Mouse (Mus musculus) liver, postnatal 0 days (tissue): ENCODE measurements around the gene Pnpo. TPM values are rescaled to one million over a fixed set of nuclear protein-coding genes. Genes with fewer than 3 reads are reported as not detected.

Experiments used
- ATAC-seq: fragments of 200-750 bp; cut with Nextera tagmentation; 2 replicates; pipeline ENCODE4 v1.8.0; 2017; ENCODE audit warnings: mild to moderate bottlenecking, moderate library complexity
- DNase-seq: peaks from one replicate; pipeline ENCODE4 v3.0.0-alpha.2; 2016
- H3K27ac ChIP-seq: fragments of 300-500 bp; sonication (generic); 2 replicates; pipeline ENCODE4 v1.5.1; 2014; ENCODE audit warnings: antibody characterized with exemption, moderate library complexity, mild to moderate bottlenecking, low read depth
- H3K27me3 ChIP-seq: fragments of 300-500 bp; sonication (generic); 2 replicates; pipeline ENCODE4 v1.6.1; 2014; ENCODE audit warnings: low read length, control low read depth, mixed read lengths; ENCODE audit not compliant: insufficient read depth
- H3K36me3 ChIP-seq: fragments of 300-500 bp; sonication (generic); replicated peaks from 2 replicates; pipeline ENCODE4 v1.6.1; 2014; ENCODE audit warnings: mild to moderate bottlenecking, control low read depth, low read length, moderate library complexity, mixed read lengths; ENCODE audit not compliant: insufficient read depth
- H3K4me1 ChIP-seq: fragments of 300-500 bp; sonication (generic); 2 replicates; pipeline ENCODE4 v1.6.1; 2014; ENCODE audit warnings: antibody characterized with exemption, mild to moderate bottlenecking, control low read depth; ENCODE audit not compliant: insufficient read depth
- H3K4me2 ChIP-seq: fragments of 300-500 bp; sonication (generic); 2 replicates; pipeline ENCODE4 v1.6.1; 2014; ENCODE audit warnings: low read depth, mild to moderate bottlenecking, low read length, moderate library complexity, mixed read lengths
- H3K4me3 ChIP-seq: fragments of 300-500 bp; sonication (generic); 2 replicates; pipeline ENCODE4 v1.5.1; 2014; ENCODE audit warnings: low read depth, low read length
- H3K9ac ChIP-seq: fragments of 300-500 bp; sonication (generic); replicated peaks from 2 replicates; pipeline ENCODE4 v1.6.1; 2014; ENCODE audit warnings: mild to moderate bottlenecking, moderate library complexity
- H3K9me3 ChIP-seq: fragments of 300-500 bp; sonication (generic); 2 replicates; pipeline ENCODE4 v1.6.1; 2016; ENCODE audit warnings: mild to moderate bottlenecking, control low read depth, low read length, mixed read lengths
- CTCF ChIP-seq: sonication (generic); IDR thresholded peaks from 2 replicates; pipeline ENCODE4 v1.5.1; 2016; ENCODE audit warnings: antibody characterized with exemption, low read depth
- EP300 ChIP-seq: IDR thresholded peaks from 2 replicates; pipeline ENCODE4 v1.6.1; 2016; ENCODE audit warnings: antibody characterized with exemption, low read depth, mild to moderate bottlenecking
- WGBS: fragments of 180-500 bp; shearing (Covaris S2); extraction: QIAGEN DNeasy Blood & Tissue Kit; methylation state at CpG from one replicate; pipeline ENCODE4 v1.1.7; 2014; ENCODE audit not compliant: insufficient replicate concordance; 5-methylcytosine and 5-hydroxymethylcytosine counted together
- polyA plus RNA-seq: library from polyadenylated mRNA; unstranded; fragments of >200 nt; fragmentation: Nextera tagmentation; extraction: Ambion mirVana; gene quantifications from 2 replicates; pipeline ENCODE4 v1.2.1, GENCODE M21; 2015

The Pnpo gene
- polyA plus RNA-seq, 1 experiment from 2014 or later = 273 TPM

DNA sequence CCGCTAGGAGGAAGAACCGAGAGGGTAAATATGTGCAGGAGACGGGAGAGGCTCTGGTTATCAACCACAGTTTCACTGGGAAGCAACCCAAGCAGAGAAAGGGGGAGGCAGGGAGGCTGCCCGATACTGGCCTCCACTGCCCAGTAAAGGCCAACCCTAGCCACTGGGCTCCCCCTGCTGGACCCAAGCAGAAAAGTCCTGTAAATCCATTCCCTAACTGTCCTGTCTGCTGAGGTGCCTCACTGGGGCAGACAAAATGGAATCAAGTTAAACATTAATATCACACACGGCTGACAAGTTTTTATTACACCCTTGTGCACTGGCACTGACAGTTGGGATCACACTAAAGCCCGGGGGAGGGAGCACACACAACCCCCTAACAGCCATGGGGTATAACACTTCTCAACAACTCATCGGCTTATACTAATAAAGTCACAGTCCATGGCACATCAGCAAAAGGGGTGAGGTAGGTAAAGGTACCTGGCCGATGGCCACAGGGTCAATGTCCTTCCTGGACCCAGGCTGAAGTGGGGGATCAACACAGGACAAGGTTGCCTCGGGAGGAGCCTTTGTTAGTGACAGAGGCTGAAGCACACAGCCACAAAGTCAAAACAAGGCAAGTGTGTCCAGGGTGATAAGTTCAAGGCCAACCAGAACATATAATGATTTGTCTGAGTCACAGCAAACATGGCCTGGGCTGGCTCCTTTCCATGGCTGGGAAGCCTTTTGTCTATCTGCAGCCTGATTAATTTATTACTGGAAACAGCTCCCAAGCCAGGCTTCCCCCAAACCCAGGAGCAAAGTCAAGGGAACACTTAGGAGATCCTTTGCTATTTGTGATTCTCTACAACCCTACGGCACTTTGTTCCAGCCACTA is 6.0 kb downstream of the Pnpo start:
- Histone ChIP-seq H3K4me1 (peaks cover 47% of the 10 kb centered on the region), H3K9me3 (no peaks in the 10 kb centered on the region), H3K4me2 (peak overlapping the region; percentile 31), H3K27me3 (no peaks in the 10 kb centered on the region), H3K27ac (peak overlapping the region; percentile 90), H3K4me3 (no peak overlapping the region), H3K36me3 (peaks cover 42% of the 10 kb centered on the region), H3K9ac (peak overlapping the region; percentile 47)
- TF ChIP-seq CTCF = peak; percentile 92
- TF ChIP-seq EP300 = peak; percentile 19; the same call in 1 of the 2 replicates
- ATAC-seq = peak; percentile 75
- peak; percentile 84 for DNase-seq
- WGBS = 41% methylated on average over 10 of the region's 10 CpGs

DNA sequence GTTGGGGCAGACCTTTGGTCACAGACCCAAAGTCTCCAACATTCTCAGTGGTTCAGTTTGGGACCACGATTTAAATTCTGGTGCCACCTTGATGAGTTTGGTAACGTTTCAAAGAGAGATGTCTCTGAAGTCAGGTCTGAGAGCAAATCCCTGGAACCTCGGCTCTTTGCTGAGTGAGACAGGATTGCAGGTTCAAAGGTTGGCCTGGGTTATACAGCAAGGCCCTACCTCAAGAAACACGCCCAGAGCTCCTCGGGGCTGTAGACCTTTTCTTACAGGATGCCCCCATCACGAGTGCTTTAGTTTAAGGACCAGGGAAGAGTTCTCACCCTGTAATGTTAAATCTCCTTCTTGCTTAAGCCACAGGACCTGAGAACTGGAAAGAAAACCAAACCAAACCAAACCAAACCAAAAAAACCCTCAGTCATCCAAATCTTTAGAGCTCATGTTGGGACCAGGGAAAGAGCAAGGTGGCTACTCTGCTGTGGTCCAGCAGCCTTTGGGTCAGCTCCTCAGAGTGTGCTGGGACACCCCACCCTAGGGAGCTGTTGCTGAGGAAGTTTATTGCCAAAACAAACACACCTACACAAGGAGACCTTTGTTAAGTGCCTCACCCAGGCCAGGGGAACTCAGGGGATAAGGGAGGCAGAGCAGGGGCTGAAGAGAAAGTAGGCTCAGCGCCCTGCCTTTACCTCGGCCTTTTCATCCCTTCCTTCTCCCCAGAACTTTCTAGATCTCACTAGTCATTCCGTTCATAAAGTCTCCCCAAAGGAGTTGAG is 7.7 kb downstream of the Pnpo start:
- no peak overlapping the region for H3K4me3 ChIP-seq
- no peaks in the 10 kb centered on the region for H3K27me3 ChIP-seq
- H3K9me3 ChIP-seq = no peaks in the 10 kb centered on the region
- peak overlapping the region; percentile 90 for H3K27ac ChIP-seq
- ATAC-seq (no peak), DNase-seq (no peak)
- no peak overlapping the region for H3K9ac ChIP-seq
- no peak overlapping the region for H3K4me2 ChIP-seq
- 85% methylated on average over 9 of the region's 9 CpGs for WGBS
- H3K36me3 ChIP-seq = peaks cover 31% of the 10 kb centered on the region
- no peak for TF ChIP-seq CTCF
- H3K4me1 ChIP-seq = peaks cover 51% of the 10 kb centered on the region

- 23% methylated on average over 12 of the region's 12 CpGs for WGBS
- H3K4me1 ChIP-seq = peaks cover 49% of the 10 kb centered on the region
- no peaks in the 10 kb centered on the region for H3K9me3 ChIP-seq
- H3K9ac ChIP-seq = peak overlapping the region; percentile 46
- DNase-seq (peak; percentile 86), ATAC-seq (peak; percentile 84)
- H3K36me3 ChIP-seq = peaks cover 20% of the 10 kb centered on the region
- H3K27me3 ChIP-seq = no peaks in the 10 kb centered on the region
- peak overlapping the region; percentile 90 for H3K27ac ChIP-seq
- no peak overlapping the region for H3K4me3 ChIP-seq
- TF ChIP-seq EP300 (no peak), CTCF (no peak)
- peak overlapping the region; percentile 54 for H3K4me2 ChIP-seq
Observed at GRCm38 (mm10) chr11:96934921-96935356, 8.8 kb downstream of the Pnpo start.

GRCm38 (mm10) chr11:96933562-96934276 is 10.1 kb downstream of the Pnpo start:
- TF ChIP-seq EP300 = no peak
- no peak for TF ChIP-seq CTCF
- Histone ChIP-seq H3K4me3 (no peak overlapping the region), H3K36me3 (peaks cover 8% of the 10 kb centered on the region), H3K27me3 (no peaks in the 10 kb centered on the region), H3K27ac (peak overlapping the region; percentile 90), H3K4me2 (no peak overlapping the region), H3K4me1 (peaks cover 42% of the 10 kb centered on the region), H3K9ac (no peak overlapping the region), H3K9me3 (no peaks in the 10 kb centered on the region)
- WGBS = 81% methylated on average over 13 of the region's 13 CpGs
- DNase-seq (no peak), ATAC-seq (no peak)

GRCm38 (mm10) chr11:96931327-96932062 is 12.3 kb downstream of the Pnpo start:
- no peak for DNase-seq
- H3K36me3 ChIP-seq = no peaks in the 10 kb centered on the region
- H3K9ac ChIP-seq = peak overlapping the region; percentile 35
- WGBS = 66% methylated on average over 8 of the region's 8 CpGs
- ATAC-seq = no peak
- H3K27me3 ChIP-seq = no peaks in the 10 kb centered on the region
- no peak overlapping the region for H3K4me3 ChIP-seq
- H3K27ac ChIP-seq = 0 out of 2 replicates have a peak overlapping the region, but pooled peaks have one; percentile 8
- TF ChIP-seq CTCF (no peak), EP300 (no peak)
- no peak overlapping the region for H3K4me2 ChIP-seq
- no peaks in the 10 kb centered on the region for H3K9me3 ChIP-seq
- peaks cover 28% of the 10 kb centered on the region for H3K4me1 ChIP-seq
